Mouse (Mus musculus): ENCODE data around the gene Dip2a.

GRCm38 (mm10) chr10:76293222-76293621 lies 51.9 kb downstream of the Dip2a start:
- TF ChIP-seq CTCF (IDR thresholded peaks at IDR 0.05) (no peak), EP300 (IDR thresholded peaks at IDR 0.05) (no peak)

All from lung, postnatal 0 days (tissue).